Mouse (Mus musculus): ENCODE measurements around the gene Snx15.
A peak's percentile ranks its signal among the peaks of the same experiment; 100 is the strongest.
"Not testable (repeated sequence)": the region's sequence is repeated elsewhere in the genome, so short reads cannot be mapped to it uniquely, and the experiment has no call there.

Snx15 gene

DNA sequence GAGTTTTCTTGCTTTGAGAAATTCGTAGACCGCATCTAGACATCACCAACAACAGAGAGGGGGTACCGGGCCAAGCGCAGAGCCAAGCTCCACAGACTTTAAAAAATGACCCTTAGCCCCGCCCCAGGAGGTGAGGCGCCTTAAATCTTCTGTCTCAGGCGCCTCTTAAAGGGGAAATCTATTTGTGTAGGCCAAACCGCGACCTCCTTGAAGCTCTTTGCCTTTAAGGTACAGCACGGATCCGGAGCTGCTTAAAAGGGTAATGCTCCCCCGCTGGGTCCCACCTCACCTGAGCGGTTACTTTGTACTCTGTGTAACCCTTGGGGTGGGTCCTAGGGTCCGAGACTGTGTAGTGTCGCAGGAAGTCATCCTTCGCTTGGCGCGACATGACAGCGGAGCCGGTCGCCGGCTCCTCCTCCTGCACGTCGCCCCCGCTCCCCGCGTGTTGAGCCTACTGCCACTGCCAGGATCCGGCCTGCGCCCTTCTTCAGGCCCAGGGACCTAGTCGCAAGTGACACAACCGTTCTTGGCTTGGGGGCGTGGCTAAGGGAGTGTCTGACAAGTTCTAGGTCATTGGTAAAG, at the start of gene Snx15:
Snx15 (minus strand) TSS at position 545 of the 582 bp plus-strand sequence.
- DNase-seq, result peak; percentile 96

DNA sequence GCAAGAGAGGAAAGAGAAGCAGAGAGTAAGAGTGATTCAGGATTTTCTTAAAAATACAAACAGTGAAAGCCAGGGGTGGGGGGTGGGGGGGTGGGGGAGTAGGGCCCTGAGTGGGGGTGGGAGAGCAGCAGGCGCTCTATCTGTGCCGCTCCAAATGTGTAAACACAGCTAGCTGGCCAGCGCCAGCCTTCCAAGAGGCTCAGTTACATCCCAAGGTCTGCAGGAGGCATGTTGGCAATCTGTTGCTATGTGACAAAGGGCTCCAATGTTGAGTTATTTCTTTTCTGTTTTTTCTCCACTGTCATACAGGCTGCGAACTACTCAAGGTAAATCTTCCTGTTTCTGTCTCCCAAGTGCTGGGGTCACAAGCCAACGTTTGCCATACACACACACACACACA, 46.7 kb upstream of the Snx15 start:
- peak; percentile 40 to 47 for DNase-seq

DNA sequence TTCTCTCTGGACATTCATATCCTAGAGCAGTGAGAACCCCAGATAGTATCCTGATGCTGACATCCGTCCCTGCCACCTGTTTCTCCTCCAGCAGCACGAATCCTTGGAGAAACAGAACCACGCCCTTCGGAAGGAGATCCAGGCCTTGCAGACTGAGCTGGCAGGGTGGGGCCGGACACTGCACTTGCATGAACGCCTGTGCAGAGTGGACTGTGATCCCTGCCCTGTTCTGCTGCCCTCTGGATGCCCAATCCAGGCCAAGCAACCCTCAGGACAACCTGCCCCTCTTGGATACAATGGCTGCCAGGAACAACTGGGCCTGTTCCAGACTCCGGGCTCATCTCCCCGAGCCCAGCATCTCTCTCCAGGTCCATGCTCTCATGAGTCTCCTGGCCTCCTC, 43.1 kb upstream of the Snx15 start:
- no peak for DNase-seq

DNA sequence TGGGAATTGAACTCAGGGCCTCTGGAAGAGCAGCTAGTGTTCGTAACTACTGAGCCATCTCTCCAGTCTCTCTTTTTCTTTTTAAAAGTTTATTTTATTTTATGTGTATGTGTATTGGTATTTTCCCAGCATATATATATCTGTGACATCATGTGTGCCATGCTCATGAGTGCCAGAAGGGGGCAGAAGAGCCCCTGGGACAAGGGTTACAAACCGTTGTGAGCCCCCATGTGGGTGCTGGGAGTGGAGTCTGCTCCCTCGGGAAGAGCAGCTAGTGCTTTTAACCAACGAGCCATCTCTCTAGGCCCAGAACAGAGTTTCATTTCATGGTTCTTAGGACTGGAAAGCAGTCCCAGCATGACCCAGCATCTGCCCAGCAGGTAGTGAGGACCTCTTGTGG, 38.6 kb upstream of the Snx15 start:
- DNase-seq, result no peak

DNA sequence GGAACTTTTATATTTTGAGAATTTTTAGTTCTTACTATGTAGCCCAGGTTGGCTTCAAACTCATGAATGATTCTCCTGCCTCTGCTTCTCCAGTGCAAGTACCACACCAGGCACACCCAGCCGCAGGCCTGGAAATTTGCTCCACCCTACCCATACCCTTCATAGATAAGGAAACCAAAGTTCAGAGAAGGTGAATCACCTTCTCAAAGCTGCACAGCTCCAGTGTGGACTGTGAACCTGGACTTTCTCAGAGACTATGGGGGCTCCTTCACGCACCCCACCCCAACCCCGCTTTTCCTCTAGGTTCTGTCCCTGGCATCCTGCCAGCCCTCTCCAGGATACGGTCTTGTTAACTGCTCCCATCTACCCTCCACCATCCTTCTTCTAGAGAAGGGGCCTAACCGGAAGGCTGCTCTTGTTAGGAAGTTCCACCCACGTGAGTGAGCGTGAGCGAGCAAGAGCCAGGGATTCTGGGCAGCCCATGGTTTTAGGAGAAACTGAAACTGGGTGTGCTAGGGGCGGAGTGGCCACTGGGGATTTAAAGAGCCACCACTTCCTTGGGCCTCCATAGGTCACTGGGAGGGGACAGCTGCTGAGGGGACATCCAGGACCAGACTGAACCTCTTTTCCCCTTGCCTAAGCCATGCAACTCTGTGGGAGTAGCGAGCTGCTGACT, 35.9 kb upstream of the Snx15 start:
- DNase-seq, result no peak

DNA sequence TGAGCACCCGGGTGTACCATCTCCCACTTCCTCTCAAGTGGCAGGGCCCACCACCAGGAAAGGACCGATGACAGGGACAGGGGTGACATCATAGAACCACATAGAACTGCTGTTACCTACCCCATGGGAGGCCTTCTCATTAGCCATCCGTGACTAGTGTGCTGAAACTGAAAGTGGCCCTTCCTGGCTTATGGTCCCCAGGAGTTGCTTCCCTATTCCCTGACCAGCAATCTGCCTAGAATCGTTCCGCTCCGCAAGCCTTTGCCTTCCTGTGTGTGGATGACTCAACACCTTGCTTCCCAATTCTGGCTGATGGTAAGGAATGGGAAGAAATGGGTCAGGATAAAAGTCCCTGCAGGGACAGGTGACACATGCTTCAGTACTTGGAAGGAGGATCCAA, 29.1 kb upstream of the Snx15 start:
- DNase-seq, result peak; percentile 36 to 53

DNA sequence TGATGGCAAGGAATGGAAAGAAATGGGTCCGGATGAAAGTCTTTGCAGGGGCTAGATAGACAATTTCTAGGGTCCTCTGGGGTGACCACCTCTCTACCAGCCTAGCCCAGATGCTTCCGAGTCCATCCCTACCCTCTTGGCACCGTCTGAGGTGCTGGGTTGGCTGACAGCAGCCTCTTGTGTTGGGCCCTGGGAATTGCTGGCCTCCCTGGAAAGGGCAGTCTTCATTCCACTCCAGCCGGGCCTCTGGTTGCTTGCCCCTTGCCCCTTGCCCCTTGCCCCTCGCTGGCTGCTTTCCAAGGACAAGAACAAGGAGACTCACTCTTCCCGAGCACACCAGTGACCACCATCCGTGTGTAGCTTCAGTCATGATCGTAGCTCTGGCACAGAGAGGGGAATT, 28.3 kb upstream of the Snx15 start:
- DNase-seq, result no peak

DNA sequence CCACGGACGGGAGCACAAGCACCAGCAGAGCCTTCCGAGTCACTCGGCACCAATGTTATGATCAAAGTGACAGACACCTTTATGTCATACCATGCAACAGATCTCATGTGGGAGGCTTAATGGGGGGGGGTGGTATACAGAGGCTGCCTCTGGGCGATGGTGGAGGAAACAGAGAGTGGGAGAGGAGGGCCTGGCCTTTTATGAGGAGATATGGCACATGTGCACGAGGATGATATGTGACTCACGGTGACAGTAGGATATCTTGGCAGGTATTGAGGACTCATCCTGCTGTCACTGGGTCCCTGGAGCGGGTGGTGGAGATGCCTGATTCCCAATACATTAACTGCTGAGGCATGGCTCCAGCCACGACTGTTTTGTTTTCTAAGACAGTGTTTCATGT, 27.1 kb upstream of the Snx15 start:
- DNase-seq, result no peak

DNA sequence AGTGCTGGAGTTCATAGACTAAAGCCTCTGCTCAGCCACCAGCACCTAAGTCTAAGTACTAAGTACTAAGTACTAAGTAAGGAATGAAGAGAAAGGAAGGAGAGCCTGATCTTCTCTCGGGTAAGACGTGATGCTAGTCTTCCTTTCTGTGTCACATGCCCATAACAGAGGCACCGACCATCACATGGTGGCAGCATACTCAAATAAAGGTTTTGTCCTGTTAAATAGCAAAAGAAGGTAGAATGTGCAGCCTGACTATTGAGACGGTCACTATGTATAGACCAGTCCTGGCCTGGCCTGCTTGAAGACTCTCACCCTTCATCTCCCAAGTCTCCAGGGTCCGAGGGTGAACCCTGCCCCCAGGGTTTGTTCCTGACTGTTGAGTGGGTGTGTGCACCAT, 16.7 kb upstream of the Snx15 start:
- DNase-seq, result no peak

DNA sequence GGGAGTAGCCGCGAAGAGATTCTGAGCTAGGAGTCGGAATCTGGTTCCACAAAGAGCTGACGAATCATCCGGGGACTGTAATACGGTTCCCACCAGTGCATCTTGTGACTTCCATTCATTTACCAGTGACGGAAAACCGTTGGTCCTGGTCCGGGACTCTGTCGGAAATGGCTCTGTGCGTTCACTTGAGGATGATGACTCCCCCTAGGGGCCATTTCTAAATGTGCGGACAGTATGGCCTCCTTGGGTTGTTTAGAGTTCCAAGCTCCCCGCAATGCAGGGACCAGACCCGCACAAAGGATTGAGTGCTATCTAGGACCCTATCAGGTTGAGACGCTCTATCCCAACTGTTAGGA, 13.3 kb upstream of the Snx15 start, which contains the start of gene Arl2:
Arl2 (minus strand) TSS at position 155 of the 356 bp plus-strand sequence.
- DNase-seq, result peak; percentile 85 to 87

DNA sequence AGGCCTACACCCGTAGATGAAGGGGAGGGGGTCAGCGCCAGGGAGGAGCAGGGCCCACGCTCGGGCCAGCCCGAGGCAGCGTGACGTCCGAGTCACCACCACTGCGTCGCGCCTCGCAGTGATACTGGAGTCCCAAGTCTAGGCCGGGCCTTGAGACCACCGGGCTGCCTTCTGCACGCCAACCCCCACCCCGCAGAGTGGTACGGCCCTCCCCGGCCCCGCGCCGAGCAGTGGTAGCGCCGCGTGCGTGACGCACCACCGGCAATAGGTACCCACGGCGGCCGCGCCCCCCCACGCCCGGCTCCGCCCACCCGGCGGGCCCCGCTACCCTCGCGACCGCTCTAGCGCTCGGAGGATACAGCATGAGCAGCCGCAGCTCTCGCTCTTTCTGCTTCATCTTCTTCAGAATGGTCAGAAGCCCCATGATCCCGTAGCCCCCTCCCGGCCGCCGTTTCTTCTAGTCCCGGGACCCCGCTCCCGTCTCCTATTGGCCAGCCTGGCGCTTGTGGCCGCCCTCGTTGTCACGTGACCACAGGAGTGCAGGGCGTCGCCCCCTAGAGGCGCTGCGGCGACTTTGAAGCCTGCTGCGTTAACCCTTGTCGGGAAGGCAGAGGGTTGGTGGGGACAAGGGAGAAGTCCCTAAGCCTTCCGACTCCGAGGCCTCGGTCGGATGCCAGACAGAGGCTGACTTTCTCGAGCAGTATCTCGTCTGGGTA, 12.7 kb upstream of the Snx15 start, which contains the start of gene Batf2:
Batf2 (plus strand) TSS at position 306 of the 716 bp plus-strand sequence.
- peak; percentile 90 to 92 for DNase-seq

DNA sequence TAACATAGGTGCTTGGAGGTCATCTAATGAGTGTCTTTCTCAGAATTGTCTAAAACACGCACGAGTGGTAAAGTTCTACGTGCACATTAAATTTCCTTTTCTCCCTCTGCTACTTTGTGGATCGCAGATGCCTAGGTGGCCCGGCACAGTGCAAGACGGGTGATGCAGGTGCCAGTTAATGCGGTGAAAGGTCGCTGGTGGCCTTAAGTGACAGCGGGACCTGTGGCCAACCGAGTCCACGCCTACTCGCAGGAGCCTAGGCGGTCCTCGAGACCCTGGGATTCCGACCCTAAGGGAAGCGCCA, 12.2 kb upstream of the Snx15 start:
- no peak for DNase-seq

DNA sequence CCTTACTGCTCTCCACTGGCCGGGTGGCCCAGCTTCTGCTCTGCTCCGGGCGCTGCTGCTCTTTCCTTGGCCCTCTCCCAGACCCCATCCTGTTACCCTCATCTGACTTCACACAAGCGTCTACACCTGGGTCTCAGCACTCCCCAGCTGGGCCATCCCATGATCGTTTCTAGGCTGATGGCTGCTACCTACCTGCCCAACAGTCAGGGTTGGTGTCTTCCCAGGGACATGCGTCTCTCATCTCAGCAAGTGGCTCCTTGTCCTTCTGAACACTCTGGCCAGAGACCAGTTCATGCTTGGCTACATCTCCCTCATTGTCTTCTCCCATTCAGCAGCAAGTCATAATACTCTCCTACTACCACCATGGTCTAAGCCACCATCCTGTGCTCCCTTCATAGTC, 11.6 kb upstream of the Snx15 start:
- peak in 1 of 2 experiments; percentile 50 for DNase-seq

DNA sequence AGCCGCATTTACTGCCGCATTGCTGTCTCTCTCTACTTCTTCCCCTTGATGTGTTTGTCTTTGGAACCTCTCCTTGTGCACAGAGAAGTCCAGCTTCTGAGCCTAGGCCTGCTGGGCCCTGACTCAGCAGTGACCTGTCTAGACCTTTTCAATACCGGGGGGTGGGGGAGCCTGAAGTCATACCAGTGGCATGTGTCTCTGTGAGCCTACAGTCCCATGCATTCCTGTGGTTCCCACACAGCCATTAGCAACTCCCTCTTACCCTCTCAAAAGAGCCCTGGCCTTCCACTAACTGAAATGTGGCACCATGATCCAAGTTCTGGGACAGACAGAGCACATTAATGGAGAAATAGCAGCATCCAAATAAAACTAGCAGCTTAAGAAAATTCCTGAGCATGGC, 8.3 kb upstream of the Snx15 start:
- no peak for DNase-seq

DNA sequence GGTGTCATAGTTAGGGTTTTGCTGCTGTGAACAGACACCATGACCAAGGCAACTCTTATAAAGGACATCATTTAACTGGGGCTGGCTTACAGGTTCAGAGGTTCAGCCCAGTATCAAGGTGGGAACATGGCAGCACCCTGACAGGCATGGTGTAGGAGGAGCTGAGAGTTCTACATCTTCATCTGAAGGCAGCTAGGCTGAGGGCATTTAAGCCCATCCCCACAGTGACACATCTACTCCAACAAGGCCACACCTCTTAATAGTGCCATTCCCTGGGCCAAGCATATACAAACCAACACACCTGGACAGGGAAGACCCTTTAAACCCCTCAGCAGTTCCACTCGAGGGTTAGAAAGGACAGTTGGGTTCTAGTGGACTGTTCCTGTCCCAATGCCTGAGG, 5.1 kb upstream of the Snx15 start:
- not testable (repeated sequence) for DNase-seq

DNA sequence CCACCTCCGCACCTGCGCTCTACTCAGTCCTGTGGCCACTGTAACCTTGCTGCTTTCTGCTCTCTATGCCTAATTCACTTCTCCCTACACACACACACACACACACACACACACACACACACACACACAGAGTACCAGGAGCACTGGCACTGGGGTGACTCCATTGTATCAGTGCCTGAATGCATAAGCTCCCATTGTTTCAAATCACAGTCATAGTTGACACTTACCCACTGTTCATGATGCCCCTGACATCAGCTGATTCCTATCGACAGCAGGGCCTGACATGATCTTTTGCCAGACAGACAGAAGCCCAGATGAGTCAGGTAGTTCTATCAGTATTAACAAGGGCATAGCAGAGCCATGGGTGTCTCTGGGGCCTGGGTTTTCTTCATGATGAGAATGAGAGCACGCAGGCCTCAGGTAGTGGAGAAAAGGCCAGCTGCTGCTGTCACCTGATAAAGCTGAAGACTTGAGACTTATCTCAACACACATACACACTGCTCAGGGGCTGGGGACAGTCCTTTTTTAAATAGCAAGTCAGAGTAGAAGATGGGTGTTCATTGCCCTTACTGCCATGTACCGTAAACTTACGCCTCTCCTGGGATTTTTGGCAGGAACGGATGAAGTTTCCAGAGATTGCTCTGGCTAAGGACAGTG, 4.2 kb upstream of the Snx15 start:
- DNase-seq, result no peak

DNA sequence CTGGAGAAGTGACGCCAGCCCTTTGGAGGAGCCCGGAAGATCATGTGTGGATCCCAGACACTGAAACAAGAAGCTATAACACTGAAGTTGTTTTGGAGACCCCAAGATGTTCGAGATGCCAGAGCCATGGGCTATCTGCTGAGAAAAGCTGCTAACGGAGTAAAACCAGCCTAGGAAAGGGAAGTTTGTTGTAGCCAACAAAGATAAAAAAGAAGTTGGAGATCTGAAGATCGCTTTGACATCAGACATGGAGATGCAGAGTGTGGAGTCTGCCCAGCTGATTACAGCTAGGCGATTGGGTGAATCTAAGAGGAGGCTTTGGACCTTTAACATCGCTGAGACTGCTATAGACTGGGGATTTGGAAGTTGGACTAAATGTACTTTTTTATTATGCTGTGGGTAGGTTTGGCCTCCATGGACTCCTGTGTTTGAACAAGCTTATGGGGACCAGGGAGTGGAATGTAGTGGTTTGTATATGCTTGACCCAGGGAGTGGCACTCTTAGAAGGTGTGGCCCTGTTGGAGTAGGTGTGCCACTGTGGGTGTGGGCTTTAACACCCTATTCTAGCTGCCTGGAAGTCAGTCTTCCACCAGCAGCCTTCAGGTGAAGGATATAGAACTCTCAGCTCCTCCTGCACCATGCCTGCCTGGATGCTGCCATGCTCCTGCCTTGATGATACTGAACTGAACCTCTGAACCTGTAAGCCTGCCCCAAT, 2.5 kb upstream of the Snx15 start:
- DNase-seq, result not testable (repeated sequence)

DNA sequence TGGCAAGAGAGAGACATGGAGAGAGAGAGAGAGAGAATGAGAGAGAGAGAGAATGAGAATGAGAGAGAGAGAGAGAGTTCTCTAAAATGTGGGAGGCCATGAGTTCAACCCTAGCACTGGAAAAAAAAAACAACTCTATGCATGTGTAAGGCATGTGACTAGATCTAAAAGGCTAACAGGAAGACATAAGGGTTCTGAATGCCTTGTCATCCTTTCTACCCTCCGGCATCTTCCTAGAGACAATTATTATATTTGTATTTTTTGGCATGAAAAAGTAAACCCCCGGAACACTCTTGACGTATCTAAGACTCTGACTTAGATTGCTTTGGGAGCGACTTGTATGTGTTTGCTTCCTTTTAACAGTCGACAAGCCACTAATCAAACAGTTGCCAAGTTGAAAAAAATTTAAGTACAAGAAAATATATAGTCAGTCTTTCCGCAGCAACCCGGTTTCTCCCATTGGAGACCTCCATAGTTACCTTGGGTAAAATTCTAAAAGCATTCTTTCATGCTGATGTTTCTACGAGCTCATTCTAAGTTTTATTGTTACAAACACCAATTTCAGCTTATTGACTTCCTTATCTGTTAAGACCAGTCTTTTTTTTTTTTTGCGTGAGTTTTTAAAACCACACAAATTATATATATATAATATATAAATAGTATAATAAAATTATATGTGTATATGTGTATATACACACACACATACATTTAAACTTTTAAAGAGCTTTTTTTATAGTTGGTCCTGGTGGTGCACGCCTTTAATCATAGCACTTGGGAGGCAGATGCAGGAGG, 1.1 kb downstream of the Snx15 start:
- no peak for DNase-seq

DNA sequence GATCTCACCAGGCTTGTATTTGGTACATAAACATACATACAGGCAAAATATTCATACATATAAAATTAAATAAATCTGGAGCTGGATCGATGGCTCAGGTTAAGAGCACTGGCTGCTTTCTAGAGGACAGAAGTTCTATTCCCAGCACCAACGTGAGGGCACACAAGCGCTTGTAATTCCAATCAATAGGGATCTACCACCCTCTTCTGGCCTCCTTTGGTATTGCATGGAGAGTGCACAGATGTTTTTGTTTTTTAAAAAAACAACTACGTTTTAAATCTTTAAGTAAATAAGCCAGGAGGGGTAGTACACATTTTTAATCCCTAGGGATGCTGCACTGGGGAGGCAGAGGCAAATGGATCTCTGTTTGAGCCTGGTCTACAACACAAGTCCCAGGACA, 1.8 kb downstream of the Snx15 start:
- peak in 1 of 2 experiments; percentile 63 for DNase-seq

DNA sequence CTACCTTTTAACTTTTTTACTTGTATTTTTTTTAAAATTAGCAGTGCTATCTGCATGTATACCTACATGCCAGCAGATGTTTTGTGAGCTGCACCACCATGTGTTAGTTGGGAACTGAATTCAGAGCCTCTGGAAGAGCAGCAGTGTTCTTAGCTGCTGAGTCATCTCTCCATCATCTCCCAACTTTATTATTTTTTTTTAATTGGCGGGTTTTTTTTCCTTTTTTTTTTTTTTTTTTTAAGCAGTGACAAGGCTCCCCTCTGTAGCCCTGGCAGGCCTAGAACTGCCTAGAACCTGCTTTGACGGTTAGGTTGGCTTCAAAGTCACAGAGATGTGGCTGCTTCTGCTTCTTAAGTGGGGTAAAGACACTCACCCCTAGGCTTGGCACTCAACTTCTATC, 3.2 kb downstream of the Snx15 start:
- DNase-seq, result no peak

DNA sequence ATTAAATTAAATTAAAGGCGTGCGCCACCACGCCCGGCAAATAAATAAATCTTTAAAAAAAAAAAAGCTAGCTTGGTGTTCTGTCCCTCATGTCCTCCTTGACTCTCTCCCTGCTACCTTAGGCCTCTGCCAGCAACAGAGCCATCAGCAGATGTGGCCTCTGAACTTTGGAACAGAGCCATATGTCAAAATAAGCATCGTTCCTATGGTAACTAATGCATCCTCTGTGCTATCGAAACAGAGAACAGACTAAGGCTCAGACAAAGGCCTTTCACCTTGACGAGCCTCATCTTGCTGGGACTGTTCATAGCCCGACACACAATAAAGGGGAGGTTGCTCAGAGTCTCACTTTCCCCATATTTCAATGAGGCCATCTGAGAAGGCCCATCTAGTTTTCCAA, 4.8 kb downstream of the Snx15 start:
- DNase-seq, result no peak

DNA sequence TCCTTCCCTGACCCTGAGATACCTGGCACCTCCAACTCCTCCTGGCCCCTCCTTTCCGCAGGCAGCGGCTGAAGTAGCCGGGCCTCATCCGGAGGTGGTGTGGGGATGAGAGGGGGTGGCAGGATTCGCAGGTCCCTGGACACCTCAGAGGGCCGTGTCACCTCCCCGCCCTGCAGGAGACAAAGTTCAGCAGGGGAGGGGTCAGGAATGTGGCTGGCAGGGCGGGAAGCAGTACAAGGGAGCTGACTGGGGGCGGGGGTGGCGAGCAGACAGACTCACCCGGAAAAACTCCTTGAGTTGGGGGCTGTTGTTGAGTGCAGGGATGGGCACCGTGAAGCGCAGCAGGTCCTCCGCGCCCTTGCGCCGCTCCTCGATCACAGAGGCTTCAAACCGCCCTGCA, 6.3 kb downstream of the Snx15 start:
- DNase-seq, result no peak

All from cerebellum, postnatal 36 days (tissue).